9 mouse cellular contexts compared by ENCODE assay signal in the genomic region with DNA sequence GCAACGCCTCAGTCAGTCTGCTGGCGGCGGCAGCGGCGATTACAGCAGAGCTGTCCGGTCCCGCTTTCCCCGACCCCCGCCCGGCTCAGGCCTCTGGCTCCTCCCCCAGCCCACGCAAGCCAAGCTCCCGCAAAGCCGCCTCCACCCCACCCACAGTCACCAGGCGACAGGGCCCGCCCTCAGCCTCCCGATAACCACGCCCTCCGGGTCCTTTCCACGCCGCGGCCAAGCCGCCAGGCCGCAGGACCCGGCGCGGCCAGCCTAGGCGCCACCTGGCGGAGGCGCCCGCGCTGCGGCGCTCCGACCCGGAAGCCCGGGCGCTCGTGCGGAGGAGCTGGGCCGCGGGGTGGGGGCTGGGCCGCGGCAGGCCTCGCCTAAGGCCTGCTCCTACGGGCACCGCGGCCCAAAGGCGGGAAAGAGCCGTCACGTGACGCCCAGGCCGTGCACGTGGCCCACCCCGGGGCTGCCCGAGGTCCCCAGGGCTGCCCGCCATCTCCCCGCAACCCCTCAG. TPM values are rescaled to one million over a fixed set of nuclear protein-coding genes. Genes with fewer than 3 reads are reported as not detected.
DNase-seq lines count a peak whose midpoint lies in the region; ATAC-seq and TF ChIP-seq lines count a peak whose summit lies in the region.
"Had no signal": no experiment of that assay in that cellular context is flagged by ENCODE, and none has a peak within 500 bp of the region (broad histone marks: within the 10 kb centered on the region; RNA-seq: fewer than 3 reads in every experiment).

No protein-coding gene starts in this region.

- peak; percentile 94 for ATAC-seq in forebrain, embryonic 16.5 days
- ATAC-seq in liver, embryonic 15.5 days (ENCODE audit: insufficient read depth): peak; percentile 98
- peak; percentile 95 for ATAC-seq in neural tube, embryonic 11.5 days (ENCODE audit: insufficient read depth, low FRiP score, low TSS enrichment)
- ATAC-seq in stomach, embryonic 15.5 days (ENCODE audit: insufficient read depth, low FRiP score, low read depth): peak; percentile 92

- peak; percentile 27; the same call in 1 of the 2 replicates for TF ChIP-seq POLR2A in cerebellum, adult 2 months (IDR thresholded peaks at IDR 0.05; ENCODE audit: borderline replicate concordance, insufficient read depth, low read length)

- no peak for TF ChIP-seq CTCF in E14TG2a.4 (conservative IDR thresholded peaks at IDR 0.05; ENCODE audit: low read length)
- peak; percentile 48 for TF ChIP-seq CTCF in cerebellum, adult 2 months (IDR thresholded peaks at IDR 0.05; ENCODE audit: borderline replicate concordance, insufficient read depth, low read depth, low read length)

- H3K9ac ChIP-seq in forebrain, embryonic 16.5 days (replicated peaks; ENCODE audit: low read depth, low read length): peak overlapping the region; percentile 69
- H3K9ac ChIP-seq in liver, embryonic 15.5 days: peak overlapping the region; percentile 45; the same call in 1 of the 2 replicates
- H3K9ac ChIP-seq in neural tube, embryonic 11.5 days (ENCODE audit: low read length): peak overlapping the region; percentile 46
- H3K9ac ChIP-seq in stomach, embryonic 15.5 days: peak overlapping the region; percentile 32; the same call in 1 of the 2 replicates

- 5% methylated on average over 56 of the region's 57 CpGs for WGBS in cerebellum, adult 2 months
- WGBS in forebrain, embryonic 16.5 days: 5% methylated on average over 45 of the region's 57 CpGs
- 5% methylated on average over 57 of the region's 57 CpGs for WGBS in large intestine, adult 2 months
- 4% methylated on average over 57 of the region's 57 CpGs for WGBS in liver, embryonic 15.5 days (ENCODE audit: insufficient replicate concordance)
- WGBS in neural tube, embryonic 11.5 days: 6% methylated on average over 54 of the region's 57 CpGs
- whole genome bisulfite sequencing in stomach, embryonic 15.5 days: 6% methylated on average over 55 of the region's 57 CpGs

- no peaks in the 10 kb centered on the region for H3K36me3 ChIP-seq in E14TG2a.4 (ENCODE audit: insufficient read depth, low read length)
- no peaks in the 10 kb centered on the region for H3K36me3 ChIP-seq in forebrain, embryonic 16.5 days (ENCODE audit: control insufficient read depth, insufficient read depth)
- 0 out of 2 replicates have a peak, but pooled peaks cover 6% of the 10 kb centered on the region for H3K36me3 ChIP-seq in liver, embryonic 15.5 days (replicated peaks)
- H3K36me3 ChIP-seq in neural tube, embryonic 11.5 days (ENCODE audit: control insufficient read depth, insufficient read depth, low read length): no peaks in the 10 kb centered on the region
- H3K36me3 ChIP-seq in stomach, embryonic 15.5 days: no peaks in the 10 kb centered on the region; the same call in 1 of the 2 replicates
- H3K36me3 ChIP-seq: G1E had no signal

- H3K4me1 ChIP-seq in E14TG2a.4 (replicated peaks; ENCODE audit: low read depth, low read length): peaks cover 6% of the 10 kb centered on the region; the same call in 1 of the 2 replicates
- no peaks in the 10 kb centered on the region for H3K4me1 ChIP-seq in cerebellum, adult 2 months (ENCODE audit: control insufficient read depth, insufficient read depth, low read length)
- H3K4me1 ChIP-seq in forebrain, embryonic 16.5 days (replicated peaks; ENCODE audit: control insufficient read depth, insufficient read depth, low read length): peaks cover 3% of the 10 kb centered on the region; the same call in 1 of the 2 replicates
- H3K4me1 ChIP-seq in liver, embryonic 15.5 days (replicated peaks): peaks cover 7% of the 10 kb centered on the region
- H3K4me1 ChIP-seq in neural tube, embryonic 11.5 days (ENCODE audit: control insufficient read depth, insufficient read depth, low read length): no peaks in the 10 kb centered on the region
- H3K4me1 ChIP-seq in stomach, embryonic 15.5 days: 0 out of 2 replicates have a peak, but pooled peaks cover 2% of the 10 kb centered on the region

- peak overlapping the region; percentile 63 for H3K4me2 ChIP-seq in forebrain, embryonic 16.5 days (ENCODE audit: low read length)
- H3K4me2 ChIP-seq in liver, embryonic 15.5 days: peak overlapping the region; percentile 86
- peak overlapping the region; percentile 39 for H3K4me2 ChIP-seq in neural tube, embryonic 11.5 days (ENCODE audit: low read depth)
- peak overlapping the region; percentile 71 for H3K4me2 ChIP-seq in stomach, embryonic 15.5 days

- peak; percentile 92 to 93 for DNase-seq in cerebellum, adult 2 months
- peak; percentile 85 for DNase-seq in heart, postnatal 25 days (ENCODE audit: low spot score)
- DNase-seq in large intestine, adult 2 months (ENCODE audit: low read depth, low spot score): peak; percentile 46
- DNase-seq in neural tube, embryonic 11.5 days (ENCODE audit: low spot score): peak; percentile 93

- H3K9me3 ChIP-seq in E14TG2a.4 (ENCODE audit: low read length): peaks cover 8% of the 10 kb centered on the region; the same call in 1 of the 2 replicates
- peaks cover 14% of the 10 kb centered on the region for H3K9me3 ChIP-seq in forebrain, embryonic 16.5 days (ENCODE audit: control insufficient read depth, low read length)
- H3K9me3 ChIP-seq in liver, embryonic 15.5 days (replicated peaks): peaks cover 11% of the 10 kb centered on the region; the same call in 1 of the 2 replicates
- peaks cover 10% of the 10 kb centered on the region; the same call in 1 of the 2 replicates for H3K9me3 ChIP-seq in neural tube, embryonic 11.5 days (ENCODE audit: control insufficient read depth, low read length)
- no peaks in the 10 kb centered on the region for H3K9me3 ChIP-seq in stomach, embryonic 15.5 days

- H3K27ac ChIP-seq in cerebellum, adult 2 months (ENCODE audit: insufficient read depth, low read length): no peak overlapping the region
- no peak overlapping the region for H3K27ac ChIP-seq in forebrain, embryonic 16.5 days (ENCODE audit: low read length)
- H3K27ac ChIP-seq in liver, embryonic 15.5 days (replicated peaks): peak overlapping the region; percentile 45; the same call in 1 of the 2 replicates
- peak overlapping the region; percentile 36; the same call in 1 of the 2 replicates for H3K27ac ChIP-seq in neural tube, embryonic 11.5 days (ENCODE audit: low read depth, low read length)
- H3K27ac ChIP-seq in stomach, embryonic 15.5 days: peak overlapping the region; percentile 72

- H3K4me3 ChIP-seq in E14TG2a.4 (replicated peaks; ENCODE audit: low read length): peak overlapping the region; percentile 49
- peak overlapping the region; percentile 64 for H3K4me3 ChIP-seq in cerebellum, adult 2 months (replicated peaks; ENCODE audit: insufficient read depth, low read depth, low read length)
- peak overlapping the region; percentile 53 for H3K4me3 ChIP-seq in forebrain, embryonic 16.5 days (replicated peaks; ENCODE audit: low read length)
- peak overlapping the region; percentile 63 for H3K4me3 ChIP-seq in liver, embryonic 15.5 days (replicated peaks)
- H3K4me3 ChIP-seq in neural tube, embryonic 11.5 days (ENCODE audit: low read depth, low read length): peak overlapping the region; percentile 31
- peak overlapping the region; percentile 46 for H3K4me3 ChIP-seq in stomach, embryonic 15.5 days (replicated peaks)

- intact Hi-C loops in heart, postnatal 25 days (cut with DNase I): loop anchor here (5.0 kb wide), 3 partner anchors 215 to 355 kb away; a partner anchor contains a TSS

- H3K27me3 ChIP-seq in E14TG2a.4 (ENCODE audit: insufficient read depth, low read length): peaks cover 19% of the 10 kb centered on the region
- H3K27me3 ChIP-seq in cerebellum, adult 2 months (ENCODE audit: control insufficient read depth, insufficient read depth, low read length): no peaks in the 10 kb centered on the region
- H3K27me3 ChIP-seq in forebrain, embryonic 16.5 days (replicated peaks; ENCODE audit: control insufficient read depth, insufficient read depth, low read length): no peaks in the 10 kb centered on the region
- no peaks in the 10 kb centered on the region for H3K27me3 ChIP-seq in liver, embryonic 15.5 days
- no peaks in the 10 kb centered on the region for H3K27me3 ChIP-seq in neural tube, embryonic 11.5 days (ENCODE audit: control insufficient read depth, insufficient read depth, low read length)
- no peaks in the 10 kb centered on the region for H3K27me3 ChIP-seq in stomach, embryonic 15.5 days (replicated peaks)

RNA-seq across cellular contexts. Expression of a gene that starts 0.7 kb away (rescaled TPM):
- 0.24 and 0.25 TPM in 2 replicates for polyA plus RNA-seq in cerebellum, adult 2 months (2012; rRNA removed)
- 0.58 and 0.60 TPM in 2 replicates for polyA plus RNA-seq in forebrain, embryonic 16.5 days (2015; fragmentation: Nextera tagmentation; extraction: Ambion mirVana)
- under 1 TPM in 1 of 2 experiments, not detected in 1; 0.20 TPM for total RNA-seq in heart, postnatal 25 days (2021)
- polyA plus RNA-seq in large intestine, adult 2 months (2012; rRNA removed): 0.04 TPM in 1 of 2 replicates, not detected in the other
- polyA plus RNA-seq in liver, embryonic 15.5 days (2015; fragmentation: Nextera tagmentation; extraction: Ambion mirVana): 0.05 and 0.07 TPM in 2 replicates
- 0.20 TPM in 1 of 2 replicates, not detected in the other for polyA plus RNA-seq in neural tube, embryonic 11.5 days (2014; fragmentation: Nextera tagmentation; extraction: Ambion mirVana)
- polyA plus RNA-seq in stomach, embryonic 15.5 days (2015; fragmentation: Nextera tagmentation; extraction: Ambion mirVana): 0.06 and 0.14 TPM in 2 replicates
- polyA plus RNA-seq: G1E had no signal

Comparison
In these comparisons a context has a peak if more than half of its experiments do, and no peak if none do; other contexts are left out.
1. H3K27ac ChIP-seq: peak in liver, embryonic 15.5 days (single experiment), neural tube, embryonic 11.5 days (single experiment) and stomach, embryonic 15.5 days (single experiment); none in cerebellum, adult 2 months (single experiment) and forebrain, embryonic 16.5 days (single experiment).
2. Peak in every context shown above with its lines, with median percentiles within 50 percentile points of each other: H3K4me3 ChIP-seq, DNase-seq, ATAC-seq, H3K4me2 ChIP-seq and H3K9ac ChIP-seq.